Mouse (Mus musculus): ENCODE data around the gene Slc22a29. TPM values are rescaled to one million over a fixed set of nuclear protein-coding genes. Genes with fewer than 3 reads are reported as not detected.
"Not testable (repeated sequence)": the region's sequence is repeated elsewhere in the genome, so short reads cannot be mapped to it uniquely, and the experiment has no call there.

Slc22a29 gene
- polyA plus RNA-seq, 1 experiment: not detected

DNA sequence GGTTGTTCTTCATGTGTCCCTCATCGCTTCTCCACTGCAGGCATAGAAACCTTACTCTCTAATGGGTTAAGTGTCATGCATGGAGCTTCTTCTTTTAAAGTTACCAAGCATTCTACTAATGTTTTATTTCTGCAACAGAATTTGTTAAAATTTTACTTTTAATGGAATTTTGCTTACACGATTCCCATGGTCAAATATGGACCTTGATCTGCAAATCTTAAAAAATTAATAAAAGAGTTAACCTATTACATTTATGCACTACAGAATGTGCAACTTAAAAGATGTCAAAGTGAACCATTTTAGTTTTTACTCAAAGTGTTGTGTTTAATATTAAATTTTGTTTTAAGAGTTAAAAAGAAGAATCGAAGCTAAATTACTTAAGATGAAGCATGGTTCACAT is 86.8 kb downstream of the Slc22a29 start, which contains the start of gene Slc22a28:
TSS of gene Slc22a28 (minus strand) at position 102 of the 400 bp plus-strand sequence.
- H3K27me3 ChIP-seq (ENCODE audit: control insufficient read depth, insufficient read depth, low read length, poor library complexity, severe bottlenecking); H3K4me3 ChIP-seq (ENCODE audit: low read depth, low read length): not testable (repeated sequence)

More for the DNA sequence above, 86.8 kb downstream of the Slc22a29 start, which contains the start of gene Slc22a28:
- H3K9ac ChIP-seq (ENCODE audit: low read depth, poor library complexity, severe bottlenecking); H3K36me3 ChIP-seq (ENCODE audit: control insufficient read depth, insufficient read depth, low read length, poor library complexity, severe bottlenecking); H3K4me1 ChIP-seq (ENCODE audit: control insufficient read depth, insufficient read depth, low read length); H3K9me3 ChIP-seq (replicated peaks; ENCODE audit: control insufficient read depth, insufficient read depth, low read length, poor library complexity, severe bottlenecking); H3K27ac ChIP-seq (ENCODE audit: insufficient read depth, low read length): not testable (repeated sequence)

Other genes starting within 250 kb of the Slc22a29 start
- gene Slc22a28, start 86.9 kb downstream of the Slc22a29 start, polyA plus RNA-seq (2011; ENCODE audit: insufficient read depth, insufficient read length, low read depth, missing spikeins): not detected in 2 replicates
- not detected in 2 replicates for gene Slc22a30, start 186.2 kb upstream of the Slc22a29 start, polyA plus RNA-seq (2011; ENCODE audit: insufficient read depth, insufficient read length, low read depth, missing spikeins)

Measured in ES-Bruce4 (cell line).